Mouse (Mus musculus): Measurements from ENCODE around the gene Large1. TPM values are rescaled to one million over a fixed set of nuclear protein-coding genes. Genes with fewer than 3 reads are reported as not detected.
"Not testable (repeated sequence)": the region's sequence is repeated elsewhere in the genome, so short reads cannot be mapped to it uniquely, and the experiment has no call there.

Large1 gene
- polyA plus RNA-seq, 1 experiment from 2014 or later, result 4.9 TPM

DNA sequence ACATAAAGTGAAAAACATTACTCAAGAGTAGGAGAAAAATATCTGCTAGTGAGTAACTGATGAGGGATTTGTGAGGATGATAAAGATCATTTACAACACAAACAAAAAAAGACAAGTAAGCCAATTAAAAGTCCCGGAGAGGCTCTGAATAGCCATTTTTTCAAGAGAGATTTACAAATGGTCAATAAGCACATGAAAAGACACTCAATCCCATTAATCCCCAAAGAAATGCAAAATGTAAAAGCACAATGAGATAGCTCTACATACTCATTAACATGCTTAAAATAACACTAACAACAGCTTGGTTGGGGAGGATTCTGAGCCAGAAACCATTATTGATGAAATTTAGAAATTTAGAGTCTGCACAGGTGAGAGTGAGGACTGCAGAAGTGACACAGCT, 249.3 kb downstream of the Large1 start:
- Histone ChIP-seq H3K36me3 (ENCODE audit: control insufficient read depth, insufficient read depth, low read length) (no peaks in the 10 kb centered on the region), H3K9me3 (replicated peaks; ENCODE audit: control insufficient read depth, low read length) (no peaks in the 10 kb centered on the region), H3K27ac (ENCODE audit: low read length) (no peak overlapping the region), H3K4me2 (ENCODE audit: low read depth, low read length) (no peak overlapping the region), H3K27me3 (ENCODE audit: control insufficient read depth, insufficient read depth, low read length) (no peaks in the 10 kb centered on the region), H3K4me3 (replicated peaks; ENCODE audit: low read length) (no peak overlapping the region), H3K9ac (ENCODE audit: low read length) (no peak overlapping the region), H3K4me1 (ENCODE audit: control insufficient read depth, insufficient read depth, low read length) (no peaks in the 10 kb centered on the region)
- 55% methylated on average over 1 of the region's 1 CpGs for WGBS
- ATAC-seq (ENCODE audit: insufficient read depth, low FRiP score), result no peak

DNA sequence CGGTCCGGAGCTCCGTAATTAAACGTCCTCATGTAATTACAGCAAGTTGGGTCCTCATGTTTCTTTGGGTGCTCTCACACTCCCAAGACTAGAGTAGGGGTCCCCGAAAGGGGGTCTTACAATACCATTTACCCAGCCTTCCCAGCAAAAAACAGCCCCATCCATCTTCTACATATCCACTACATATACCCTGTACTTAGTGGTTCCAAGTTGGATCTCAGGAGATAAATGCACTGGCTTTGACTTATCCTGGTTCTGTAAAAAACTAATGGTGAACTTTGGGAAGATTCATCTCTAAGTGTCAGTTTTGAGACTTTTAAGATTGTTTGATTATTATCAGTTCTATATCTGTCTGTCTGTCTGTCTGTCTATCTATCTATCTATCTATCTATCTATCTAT, 252.3 kb downstream of the Large1 start:
- Histone ChIP-seq H3K9ac (ENCODE audit: low read length) (no peak overlapping the region), H3K27ac (ENCODE audit: low read length) (no peak overlapping the region), H3K9me3 (replicated peaks; ENCODE audit: control insufficient read depth, low read length) (no peaks in the 10 kb centered on the region), H3K36me3 (ENCODE audit: control insufficient read depth, insufficient read depth, low read length) (no peaks in the 10 kb centered on the region), H3K4me1 (ENCODE audit: control insufficient read depth, insufficient read depth, low read length) (no peaks in the 10 kb centered on the region), H3K4me3 (replicated peaks; ENCODE audit: low read length) (no peak overlapping the region), H3K4me2 (ENCODE audit: low read depth, low read length) (no peak overlapping the region), H3K27me3 (ENCODE audit: control insufficient read depth, insufficient read depth, low read length) (no peaks in the 10 kb centered on the region)
- no peak for ATAC-seq (ENCODE audit: insufficient read depth, low FRiP score)
- 23% methylated on average over 5 of the region's 5 CpGs for WGBS

DNA sequence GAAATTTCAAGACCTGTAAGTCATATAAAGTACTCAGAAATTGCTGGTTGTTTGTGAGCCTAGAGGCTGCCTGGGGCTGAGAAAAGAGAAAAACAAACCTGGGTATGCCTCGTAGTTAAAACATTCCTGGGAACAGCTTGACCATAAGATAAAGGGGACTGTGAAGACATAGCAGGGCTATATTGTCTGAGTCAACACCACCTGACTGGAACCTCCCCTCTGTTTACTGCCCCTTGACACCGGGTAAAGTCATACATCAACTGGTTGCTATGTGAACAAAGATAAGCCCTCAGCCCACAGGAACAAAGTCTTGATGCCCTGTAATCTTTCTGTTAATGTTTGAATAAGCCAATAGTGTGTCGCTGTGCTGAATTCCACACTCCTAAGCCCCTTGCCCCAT, 252.7 kb downstream of the Large1 start:
- WGBS, result 6% methylated on average over 3 of the region's 3 CpGs
- not testable (repeated sequence) for H3K9me3 ChIP-seq (replicated peaks; ENCODE audit: control insufficient read depth, low read length); H3K9ac ChIP-seq (ENCODE audit: low read length); H3K4me2 ChIP-seq (ENCODE audit: low read depth, low read length); H3K27me3 ChIP-seq (ENCODE audit: control insufficient read depth, insufficient read depth, low read length); H3K4me3 ChIP-seq (replicated peaks; ENCODE audit: low read length); H3K36me3 ChIP-seq (ENCODE audit: control insufficient read depth, insufficient read depth, low read length); H3K4me1 ChIP-seq (ENCODE audit: control insufficient read depth, insufficient read depth, low read length); H3K27ac ChIP-seq (ENCODE audit: low read length)
- peak; percentile 62; the same call in 1 of the 2 replicates for ATAC-seq (ENCODE audit: insufficient read depth, low FRiP score)

- no peak overlapping the region for H3K27ac ChIP-seq (ENCODE audit: low read length)
- H3K27me3 ChIP-seq (ENCODE audit: control insufficient read depth, insufficient read depth, low read length), result no peaks in the 10 kb centered on the region
- 87% methylated on average over 3 of the region's 3 CpGs for WGBS
- H3K4me3 ChIP-seq (replicated peaks; ENCODE audit: low read length), result no peak overlapping the region
- H3K4me1 ChIP-seq (ENCODE audit: control insufficient read depth, insufficient read depth, low read length), result no peaks in the 10 kb centered on the region
- no peak overlapping the region for H3K4me2 ChIP-seq (ENCODE audit: low read depth, low read length)
- ATAC-seq (ENCODE audit: insufficient read depth, low FRiP score), result no peak
- no peaks in the 10 kb centered on the region for H3K36me3 ChIP-seq (ENCODE audit: control insufficient read depth, insufficient read depth, low read length)
- H3K9ac ChIP-seq (ENCODE audit: low read length), result no peak overlapping the region
- H3K9me3 ChIP-seq (replicated peaks; ENCODE audit: control insufficient read depth, low read length), result no peaks in the 10 kb centered on the region
These were observed 253.8 kb downstream of the Large1 start for GRCm38 (mm10) chr8:73099542-73099941.

- H3K27me3 ChIP-seq (ENCODE audit: control insufficient read depth, insufficient read depth, low read length), result no peaks in the 10 kb centered on the region
These were observed 256.4 kb downstream of the Large1 start for GRCm38 (mm10) chr8:73096952-73097351.

GRCm38 (mm10) chr8:73077746-73078145, 275.6 kb downstream of the Large1 start:
- not testable (repeated sequence) for ATAC-seq (ENCODE audit: insufficient read depth, low FRiP score); H3K27ac ChIP-seq (ENCODE audit: low read length); H3K27me3 ChIP-seq (ENCODE audit: control insufficient read depth, insufficient read depth, low read length); H3K4me2 ChIP-seq (ENCODE audit: low read depth, low read length); H3K4me3 ChIP-seq (replicated peaks; ENCODE audit: low read length); H3K9ac ChIP-seq (ENCODE audit: low read length); H3K9me3 ChIP-seq (replicated peaks; ENCODE audit: control insufficient read depth, low read length); H3K36me3 ChIP-seq (ENCODE audit: control insufficient read depth, insufficient read depth, low read length); H3K4me1 ChIP-seq (ENCODE audit: control insufficient read depth, insufficient read depth, low read length)
- WGBS, result 93% methylated on average over 1 of the region's 1 CpGs

More at GRCm38 (mm10) chr8:73096952-73097351, 256.4 kb downstream of the Large1 start:
- no peaks in the 10 kb centered on the region for H3K9me3 ChIP-seq (replicated peaks; ENCODE audit: control insufficient read depth, low read length)
- no peak for ATAC-seq (ENCODE audit: insufficient read depth, low FRiP score)
- H3K27ac ChIP-seq (ENCODE audit: low read length), result no peak overlapping the region
- no peaks in the 10 kb centered on the region for H3K4me1 ChIP-seq (ENCODE audit: control insufficient read depth, insufficient read depth, low read length)
- H3K9ac ChIP-seq (ENCODE audit: low read length), result no peak overlapping the region
- H3K4me3 ChIP-seq (replicated peaks; ENCODE audit: low read length), result no peak overlapping the region
- H3K4me2 ChIP-seq (ENCODE audit: low read depth, low read length), result no peak overlapping the region
- no peaks in the 10 kb centered on the region for H3K36me3 ChIP-seq (ENCODE audit: control insufficient read depth, insufficient read depth, low read length)
- 77% methylated on average over 2 of the region's 2 CpGs for WGBS

DNA sequence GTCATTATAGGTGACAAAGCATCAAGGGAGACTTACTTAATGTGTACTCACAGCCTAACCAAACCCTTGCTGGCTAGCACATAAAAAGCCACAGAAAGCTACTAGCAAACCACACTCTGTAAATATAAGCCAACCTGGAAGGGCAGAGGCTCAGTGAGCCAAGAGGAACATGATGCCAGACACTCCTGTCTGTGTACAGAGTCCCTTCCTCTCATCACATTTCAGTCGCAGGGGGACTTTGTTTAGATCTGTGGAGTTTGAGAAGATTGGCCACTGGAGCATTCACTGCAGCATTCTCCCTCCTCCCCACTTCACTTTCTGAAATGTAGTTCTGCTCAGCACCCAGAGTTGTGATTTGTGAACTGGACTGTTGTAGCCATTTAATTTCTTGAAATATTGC, 291.9 kb downstream of the Large1 start:
- Histone ChIP-seq H3K9me3 (replicated peaks; ENCODE audit: control insufficient read depth, low read length) (no peaks in the 10 kb centered on the region), H3K4me3 (replicated peaks; ENCODE audit: low read length) (no peak overlapping the region), H3K4me1 (ENCODE audit: control insufficient read depth, insufficient read depth, low read length) (no peaks in the 10 kb centered on the region), H3K36me3 (ENCODE audit: control insufficient read depth, insufficient read depth, low read length) (no peaks in the 10 kb centered on the region), H3K4me2 (ENCODE audit: low read depth, low read length) (no peak overlapping the region), H3K27me3 (ENCODE audit: control insufficient read depth, insufficient read depth, low read length) (no peaks in the 10 kb centered on the region), H3K27ac (ENCODE audit: low read length) (no peak overlapping the region), H3K9ac (ENCODE audit: low read length) (no peak overlapping the region)
- 45% methylated on average over 1 of the region's 1 CpGs for WGBS
- no peak for ATAC-seq (ENCODE audit: insufficient read depth, low FRiP score)

DNA sequence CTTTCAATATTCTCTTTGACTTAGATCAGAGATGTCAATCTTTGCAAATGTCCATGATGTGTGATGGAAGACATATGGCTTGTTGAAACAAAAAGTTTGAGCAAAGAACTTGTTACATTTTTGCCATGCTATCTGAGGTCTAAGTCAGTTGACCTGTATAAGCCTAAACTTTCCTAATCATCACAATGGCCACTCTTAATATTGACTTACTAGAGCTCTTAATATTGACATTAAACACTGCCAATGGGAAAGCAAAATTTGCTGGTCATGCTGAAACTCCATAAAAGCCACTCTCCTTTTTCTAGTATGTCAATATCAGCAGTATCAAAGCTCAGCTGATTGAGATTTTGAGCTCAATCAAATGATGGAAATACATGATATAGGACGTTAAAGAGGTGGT, 298.6 kb downstream of the Large1 start:
- no peak overlapping the region for H3K4me2 ChIP-seq (ENCODE audit: low read depth, low read length)
- WGBS, result 51% methylated on average over 1 of the region's 1 CpGs
- H3K36me3 ChIP-seq (ENCODE audit: control insufficient read depth, insufficient read depth, low read length), result no peaks in the 10 kb centered on the region
- no peak overlapping the region for H3K27ac ChIP-seq (ENCODE audit: low read length)
- peak; percentile 58; the same call in 1 of the 2 replicates for ATAC-seq (ENCODE audit: insufficient read depth, low FRiP score)
- no peaks in the 10 kb centered on the region for H3K9me3 ChIP-seq (replicated peaks; ENCODE audit: control insufficient read depth, low read length)
- H3K27me3 ChIP-seq (ENCODE audit: control insufficient read depth, insufficient read depth, low read length), result no peaks in the 10 kb centered on the region
- no peak overlapping the region for H3K4me3 ChIP-seq (replicated peaks; ENCODE audit: low read length)
- no peaks in the 10 kb centered on the region for H3K4me1 ChIP-seq (ENCODE audit: control insufficient read depth, insufficient read depth, low read length)
- H3K9ac ChIP-seq (ENCODE audit: low read length), result no peak overlapping the region

GRCm38 (mm10) chr8:73053878-73054277, 299.5 kb downstream of the Large1 start:
- 87% methylated on average over 3 of the region's 3 CpGs for WGBS
- H3K9me3 ChIP-seq (replicated peaks; ENCODE audit: control insufficient read depth, low read length), result no peaks in the 10 kb centered on the region
- H3K27ac ChIP-seq (ENCODE audit: low read length), result no peak overlapping the region
- no peaks in the 10 kb centered on the region for H3K27me3 ChIP-seq (ENCODE audit: control insufficient read depth, insufficient read depth, low read length)
- no peak overlapping the region for H3K9ac ChIP-seq (ENCODE audit: low read length)
- no peak overlapping the region for H3K4me3 ChIP-seq (replicated peaks; ENCODE audit: low read length)
- H3K4me2 ChIP-seq (ENCODE audit: low read depth, low read length), result no peak overlapping the region
- no peak for ATAC-seq (ENCODE audit: insufficient read depth, low FRiP score)
- H3K4me1 ChIP-seq (ENCODE audit: control insufficient read depth, insufficient read depth, low read length), result no peaks in the 10 kb centered on the region
- no peaks in the 10 kb centered on the region for H3K36me3 ChIP-seq (ENCODE audit: control insufficient read depth, insufficient read depth, low read length)

DNA sequence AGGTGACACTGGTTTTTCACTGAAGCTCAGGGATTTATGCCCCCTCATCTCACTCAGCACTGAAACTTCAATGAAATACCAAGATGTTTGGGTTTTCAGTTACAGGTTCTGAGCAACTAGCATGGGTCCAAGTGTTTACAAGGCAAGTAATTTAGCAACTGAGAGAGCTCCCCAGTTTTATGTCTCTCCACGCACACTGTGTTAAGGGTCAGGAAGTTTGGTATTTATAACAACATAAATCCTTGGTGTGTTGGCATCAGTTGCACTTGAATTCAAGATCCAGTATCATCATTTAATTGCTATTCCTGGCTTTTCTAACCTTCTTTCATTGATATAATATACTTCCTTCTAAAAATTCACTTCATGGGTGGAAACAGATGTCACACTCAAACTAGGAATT, 300.9 kb downstream of the Large1 start:
- WGBS, result 70% methylated on average over 1 of the region's 1 CpGs
- H3K4me1 ChIP-seq (ENCODE audit: control insufficient read depth, insufficient read depth, low read length), result no peaks in the 10 kb centered on the region
- no peak overlapping the region for H3K27ac ChIP-seq (ENCODE audit: low read length)
- H3K9me3 ChIP-seq (replicated peaks; ENCODE audit: control insufficient read depth, low read length), result no peaks in the 10 kb centered on the region
- H3K4me2 ChIP-seq (ENCODE audit: low read depth, low read length), result no peak overlapping the region
- H3K9ac ChIP-seq (ENCODE audit: low read length), result no peak overlapping the region
- no peaks in the 10 kb centered on the region for H3K27me3 ChIP-seq (ENCODE audit: control insufficient read depth, insufficient read depth, low read length)
- no peak overlapping the region for H3K4me3 ChIP-seq (replicated peaks; ENCODE audit: low read length)
- no peaks in the 10 kb centered on the region for H3K36me3 ChIP-seq (ENCODE audit: control insufficient read depth, insufficient read depth, low read length)
- ATAC-seq (ENCODE audit: insufficient read depth, low FRiP score), result no peak

All from stomach, embryonic 16.5 days (tissue).